8 mouse cellular contexts compared by ENCODE assay signal in the genomic region with DNA sequence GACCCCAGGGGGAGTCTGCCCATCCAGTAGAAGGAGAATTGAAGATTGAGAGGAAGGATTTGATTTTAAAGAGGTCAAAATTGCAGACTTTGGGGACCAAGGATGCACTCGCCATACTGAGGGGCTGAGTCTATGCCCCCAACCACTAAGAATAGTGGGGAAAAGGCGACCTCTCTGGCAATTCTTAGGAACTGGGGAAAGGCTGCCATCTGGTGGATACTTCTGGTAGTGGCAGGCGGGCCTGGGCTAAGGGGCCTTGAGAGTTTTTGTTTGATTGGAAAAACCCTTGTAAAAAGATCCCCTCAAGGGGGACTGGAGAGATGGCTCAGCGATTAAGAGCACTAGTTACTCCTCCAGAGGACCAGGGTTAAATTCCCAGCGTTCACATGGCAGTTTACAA. TPM values are rescaled to one million over a fixed set of nuclear protein-coding genes. Genes with fewer than 3 reads are reported as not detected.
A peak's percentile ranks its signal among the peaks of the same experiment; 100 is the strongest.
DNase-seq lines count a peak whose midpoint lies in the region; ATAC-seq and TF ChIP-seq lines count a peak whose summit lies in the region.

No protein-coding gene starts in this region.

- no peak for TF ChIP-seq EP300 in lung, postnatal 0 days (IDR thresholded peaks at IDR 0.05)

- peaks cover 83% of the 10 kb centered on the region for H3K27me3 ChIP-seq in heart, embryonic 12.5 days (replicated peaks)
- H3K27me3 ChIP-seq in lung, postnatal 0 days (replicated peaks; ENCODE audit: insufficient read depth, low read length) = peaks cover 43% of the 10 kb centered on the region

- peak; percentile 85 for DNase-seq in CD4-positive, CD25-positive, alpha-beta regulatory T cell, adult 2 months (ENCODE audit: low read depth, low spot score)
- DNase-seq in adrenal gland, adult 18-20 months (ENCODE audit: low spot score in 2 of 2) = peak; percentile 75 to 82
- DNase-seq in embryo, embryonic 9.5 days (ENCODE audit: extremely low spot score) = peak; percentile 84
- peak; percentile 83 for DNase-seq in kidney, postnatal 10 days
- DNase-seq in lung, postnatal 0 days (ENCODE audit: low spot score) = peak; percentile 65
- DNase-seq in ovary, postnatal 36 days (ENCODE audit: low spot score) = peak; percentile 67
- DNase-seq in urinary bladder, postnatal 25 days (ENCODE audit: low spot score) = peak; percentile 76

- no peak overlapping the region for H3K27ac ChIP-seq in heart, embryonic 12.5 days (ENCODE audit: poor library complexity, severe bottlenecking)
- H3K27ac ChIP-seq in lung, postnatal 0 days (ENCODE audit: low read length) = no peak overlapping the region

- H3K36me3 ChIP-seq in heart, embryonic 12.5 days = no peaks in the 10 kb centered on the region
- no peaks in the 10 kb centered on the region for H3K36me3 ChIP-seq in lung, postnatal 0 days (ENCODE audit: insufficient read depth, low read length)

- H3K4me2 ChIP-seq in heart, embryonic 12.5 days = peak overlapping the region; percentile 79
- H3K4me2 ChIP-seq in lung, postnatal 0 days (replicated peaks; ENCODE audit: low read depth, low read length) = peak overlapping the region; percentile 60

- no peak overlapping the region for H3K9ac ChIP-seq in heart, embryonic 12.5 days
- no peak overlapping the region for H3K9ac ChIP-seq in lung, postnatal 0 days (replicated peaks; ENCODE audit: low read depth)

- peak overlapping the region; percentile 21 for H3K4me3 ChIP-seq in heart, embryonic 12.5 days
- H3K4me3 ChIP-seq in lung, postnatal 0 days (ENCODE audit: low read depth, low read length) = peak overlapping the region; percentile 12; the same call in 1 of the 2 replicates

- ATAC-seq in heart, embryonic 12.5 days (ENCODE audit: insufficient number of reproducible peaks, low FRiP score) = no peak
- no peak for ATAC-seq in lung, postnatal 0 days

- H3K4me1 ChIP-seq in heart, embryonic 12.5 days (replicated peaks) = peaks cover 57% of the 10 kb centered on the region
- peaks cover 19% of the 10 kb centered on the region for H3K4me1 ChIP-seq in lung, postnatal 0 days (ENCODE audit: insufficient read depth, low read depth, low read length)

- H3K9me3 ChIP-seq in heart, embryonic 12.5 days (replicated peaks) = no peaks in the 10 kb centered on the region
- H3K9me3 ChIP-seq in lung, postnatal 0 days (ENCODE audit: low read length) = no peaks in the 10 kb centered on the region

- WGBS in heart, embryonic 12.5 days = 4% methylated on average over 5 of the region's 5 CpGs
- 3% methylated on average over 5 of the region's 5 CpGs for WGBS in lung, postnatal 0 days

- TF ChIP-seq CTCF in lung, postnatal 0 days (IDR thresholded peaks at IDR 0.05) = peak; percentile 95

RNA-seq across cellular contexts. Expression of gene Kazald1, which starts 6.2 kb away (rescaled TPM):
- 1 to 10 TPM; 5.2 to 7.4 TPM for total RNA-seq in adrenal gland, adult 18-20 months (2021)
- polyA plus RNA-seq in heart, embryonic 12.5 days (2016; fragmentation: Nextera tagmentation; extraction: Ambion mirVana) = 2.9 and 3.0 TPM in 2 replicates
- 11.2 and 12.8 TPM in 2 replicates for polyA plus RNA-seq in lung, postnatal 0 days (2015; fragmentation: Nextera tagmentation; extraction: Ambion mirVana)

RNA-seq across cellular contexts. Expression of gene Sfxn3, which starts 34.0 kb away (rescaled TPM):
- 10 to 100 TPM; 50.1 to 51.8 TPM for total RNA-seq in adrenal gland, adult 18-20 months (2021)
- 20.4 and 21.3 TPM in 2 replicates for polyA plus RNA-seq in heart, embryonic 12.5 days (2016; fragmentation: Nextera tagmentation; extraction: Ambion mirVana)
- polyA plus RNA-seq in lung, postnatal 0 days (2015; fragmentation: Nextera tagmentation; extraction: Ambion mirVana) = 45.6 and 53.0 TPM in 2 replicates

RNA-seq across cellular contexts. Expression of gene Pdzd7, which starts 35.8 kb away (rescaled TPM):
- under 1 TPM; 0.13 to 0.48 TPM for total RNA-seq in adrenal gland, adult 18-20 months (2021)
- polyA plus RNA-seq in heart, embryonic 12.5 days (2016; fragmentation: Nextera tagmentation; extraction: Ambion mirVana) = 0.09 and 0.18 TPM in 2 replicates
- polyA plus RNA-seq in lung, postnatal 0 days (2015; fragmentation: Nextera tagmentation; extraction: Ambion mirVana) = 0.12 and 0.13 TPM in 2 replicates
